Mouse (Mus musculus) splenic B cell, adult 2 months (primary cell): ENCODE results near the gene Vdac2.

Source experiments
- DNase-seq: peaks from one replicate; pipeline ENCODE4 v3.0.0-alpha.2; 2011; ENCODE audit warnings: low read depth, low spot score
- H3K27me3 ChIP-seq: 2 replicates; pipeline ENCODE4 v1.6.1; 2012; ENCODE audit warnings: mild to moderate bottlenecking, low read length, moderate library complexity, mixed read lengths; ENCODE audit not compliant: control insufficient read depth, poor library complexity, insufficient read depth, severe bottlenecking
- H3K36me3 ChIP-seq: 2 replicates; pipeline ENCODE4 v1.6.1; 2012; ENCODE audit warnings: mild to moderate bottlenecking, low read length, moderate library complexity, mixed read lengths; ENCODE audit not compliant: control insufficient read depth, poor library complexity, insufficient read depth, severe bottlenecking

Gene Vdac2

DNA sequence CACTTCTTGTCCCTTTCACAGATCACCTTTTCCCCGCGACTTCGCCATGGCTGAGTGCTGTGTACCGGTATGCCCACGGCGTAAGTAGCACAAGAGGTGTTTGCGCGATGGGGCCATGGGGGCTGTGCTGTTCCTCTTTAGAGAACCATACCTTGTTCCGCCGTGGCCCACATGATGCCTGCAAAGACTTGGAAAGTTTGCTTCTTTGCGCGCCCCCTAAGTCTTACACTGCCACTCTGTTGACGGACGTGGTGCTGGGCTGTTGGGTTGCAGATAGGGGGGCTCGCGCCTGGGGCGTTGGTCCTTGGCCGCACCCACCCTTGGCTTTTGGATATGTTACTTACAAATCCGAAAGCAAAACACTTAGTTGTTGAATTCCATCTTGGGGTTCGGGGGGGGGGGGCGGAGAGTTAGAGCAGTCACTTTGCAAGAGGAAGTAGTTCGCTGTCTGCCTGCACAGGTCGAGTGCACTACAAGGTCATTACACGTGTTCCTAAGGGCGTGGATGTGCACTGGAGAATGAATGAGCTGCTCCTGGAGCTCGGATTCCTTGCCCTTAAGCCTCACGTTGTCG, 6.9 kb downstream of the Vdac2 start:
- Histone ChIP-seq H3K36me3 (peaks cover 9% of the 10 kb centered on the region; the same call in 1 of the 2 replicates), H3K27me3 (no peaks in the 10 kb centered on the region)
- peak; percentile 73 for DNase-seq

DNA sequence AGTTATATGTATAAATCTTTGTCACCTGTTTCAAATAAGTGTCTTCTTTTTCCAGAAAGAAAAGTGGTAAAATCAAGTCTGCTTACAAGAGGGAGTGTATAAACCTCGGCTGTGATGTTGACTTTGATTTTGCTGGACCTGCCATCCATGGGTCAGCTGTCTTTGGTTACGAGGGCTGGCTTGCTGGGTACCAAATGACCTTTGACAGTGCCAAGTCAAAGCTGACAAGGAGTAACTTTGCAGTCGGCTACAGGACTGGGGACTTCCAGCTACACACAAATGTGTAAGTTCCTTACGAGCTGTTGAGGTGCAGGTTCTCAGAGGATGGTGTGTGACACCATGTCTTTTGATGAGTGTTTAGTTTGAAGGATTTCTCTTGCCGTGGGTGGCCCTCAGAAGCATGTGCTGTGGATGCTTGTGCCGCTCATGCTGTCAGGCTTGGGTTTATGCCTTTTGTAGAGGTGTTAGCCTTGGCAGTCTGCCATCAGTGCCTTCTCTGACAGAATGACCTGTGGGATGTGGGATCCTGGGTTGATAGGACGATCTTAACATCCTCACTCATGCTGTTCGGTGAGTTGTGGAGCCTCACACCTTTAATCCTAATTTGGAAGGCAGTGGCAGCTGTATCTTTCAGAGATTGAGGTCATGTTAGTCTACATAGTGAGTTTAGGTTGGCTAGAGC, 13.4 kb downstream of the Vdac2 start:
- Histone ChIP-seq H3K27me3 (no peaks in the 10 kb centered on the region), H3K36me3 (peaks cover 23% of the 10 kb centered on the region; the same call in 1 of the 2 replicates)
- no peak for DNase-seq

DNA sequence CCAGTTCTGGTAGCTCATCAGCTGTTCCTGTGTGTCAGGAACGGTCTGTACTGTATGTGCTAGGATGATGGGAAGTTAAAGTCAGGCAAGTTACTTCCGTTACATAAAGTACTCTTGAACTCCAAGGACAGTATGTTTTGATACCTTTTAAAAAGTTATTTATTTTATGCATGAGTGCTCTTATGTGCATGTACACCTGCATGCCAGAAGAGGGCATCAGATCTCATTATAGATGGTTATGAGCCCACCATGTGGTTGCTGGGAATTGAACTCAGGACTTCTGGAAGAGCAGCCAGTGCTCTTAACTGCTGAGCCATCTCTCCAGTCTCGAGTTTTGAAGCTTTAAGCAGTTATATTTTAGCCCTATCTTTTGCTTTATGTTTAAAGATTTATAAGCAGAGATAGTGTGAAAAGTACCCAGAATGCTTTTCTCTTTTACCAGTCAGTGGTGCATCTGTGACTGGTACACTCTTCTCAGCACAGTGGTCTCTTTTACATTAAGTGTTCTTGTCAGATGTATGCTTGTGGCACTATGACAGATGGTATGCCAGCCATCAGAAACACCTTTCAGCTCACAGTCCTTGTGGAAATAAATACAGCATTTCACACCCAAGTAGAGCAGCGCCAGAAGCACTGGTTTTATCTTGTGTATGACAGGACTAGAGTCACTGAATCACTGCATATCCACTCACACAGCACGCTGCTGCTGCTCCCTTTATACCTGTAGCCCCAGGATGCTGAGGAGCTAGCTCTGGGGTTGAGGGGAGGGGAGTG, 17.0 kb downstream of the Vdac2 start:
- H3K36me3 ChIP-seq, result peaks cover 16% of the 10 kb centered on the region
- no peak for DNase-seq

DNA sequence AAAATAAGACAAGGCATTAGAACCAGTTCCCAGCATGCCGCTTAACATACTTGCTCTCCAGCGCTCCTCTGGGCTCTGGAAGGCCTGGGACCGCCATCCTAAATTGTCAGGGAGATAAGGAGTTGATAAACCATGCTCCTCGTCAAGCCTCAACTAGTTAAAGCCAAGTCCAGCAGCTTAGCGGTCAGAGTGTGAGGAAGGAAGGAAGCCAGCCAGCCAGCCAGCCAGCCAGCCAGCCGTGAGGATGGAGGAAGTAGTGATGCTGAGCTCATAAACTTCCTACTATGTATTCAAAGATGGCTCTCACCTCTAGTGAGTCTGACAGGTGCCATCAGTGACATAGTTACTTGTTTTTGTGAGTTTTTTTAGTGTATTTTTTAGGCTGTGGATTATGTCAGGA, 18.2 kb downstream of the Vdac2 start:
- H3K36me3 ChIP-seq, result peaks cover 16% of the 10 kb centered on the region
- peak; percentile 38 for DNase-seq
- no peaks in the 10 kb centered on the region for H3K27me3 ChIP-seq

More for the DNA sequence above, 17.0 kb downstream of the Vdac2 start:
- no peaks in the 10 kb centered on the region for H3K27me3 ChIP-seq

DNA sequence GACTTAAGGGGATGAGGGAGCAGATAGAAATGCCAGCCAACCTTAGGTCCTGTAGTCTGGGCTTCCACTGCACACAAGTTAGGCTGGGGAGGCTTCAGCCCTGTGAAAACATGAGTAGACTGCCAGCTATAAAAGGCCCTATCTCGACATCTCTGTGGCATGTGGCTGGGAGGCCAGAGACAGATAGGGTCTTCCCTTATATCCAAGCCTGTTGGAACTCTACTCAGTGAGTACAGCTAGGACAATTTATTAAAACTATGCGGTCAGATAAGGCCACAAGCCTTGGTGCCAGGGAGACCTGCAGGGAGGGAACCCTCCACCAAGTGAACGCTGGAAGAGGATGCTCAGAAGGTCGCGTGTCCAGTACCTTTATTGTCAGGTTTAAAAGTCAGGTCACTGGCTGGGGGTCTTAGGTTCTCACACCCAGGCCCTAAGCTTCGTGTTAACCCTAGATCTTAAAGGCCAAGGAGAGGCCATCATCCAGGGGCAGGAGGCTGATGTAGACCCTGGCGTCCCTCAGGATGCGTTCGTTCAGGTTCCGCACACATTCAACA, 21.9 kb downstream of the Vdac2 start:
- Histone ChIP-seq H3K36me3 (peaks cover 7% of the 10 kb centered on the region), H3K27me3 (no peaks in the 10 kb centered on the region)
- no peak for DNase-seq

DNA sequence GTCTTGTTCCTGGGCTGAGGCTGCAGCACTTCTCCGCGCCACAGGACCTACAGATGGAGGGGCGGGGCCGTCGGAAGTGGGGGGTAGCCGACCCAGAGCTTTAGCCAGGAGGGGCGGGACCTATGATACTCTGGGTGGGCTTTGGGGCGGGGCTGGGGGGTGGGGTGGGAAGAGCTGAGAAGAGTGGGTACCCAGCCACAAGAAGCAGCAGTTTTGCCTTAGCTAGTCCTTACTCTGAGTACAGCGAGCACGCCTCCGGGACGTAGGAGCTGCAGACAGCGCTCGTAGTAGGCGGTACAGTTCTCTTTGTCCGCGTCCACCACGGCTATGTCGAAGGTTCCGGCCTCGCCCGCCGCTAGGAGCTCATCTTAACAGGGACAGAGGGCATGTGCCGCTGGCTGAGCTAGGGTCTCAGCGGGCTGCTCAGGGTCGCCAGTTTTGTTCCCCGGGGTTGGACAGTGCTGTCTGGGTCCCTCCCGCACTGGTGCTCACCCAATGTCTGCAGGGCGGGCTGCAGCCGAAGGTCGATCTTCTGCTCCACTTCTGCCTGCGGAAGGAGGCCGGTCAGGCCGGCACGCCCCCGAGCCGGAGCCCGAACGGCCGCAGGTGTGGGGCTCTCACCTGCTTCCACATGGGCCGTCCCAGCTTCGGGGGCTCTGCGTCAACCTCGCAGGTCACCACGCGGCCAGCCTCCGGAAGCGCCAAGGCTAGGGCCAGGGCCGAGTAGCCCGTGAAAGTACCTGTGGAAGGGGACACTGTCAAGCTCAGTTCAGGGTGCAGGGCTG, 22.5 kb downstream of the Vdac2 start:
- H3K36me3 ChIP-seq, result peaks cover 7% of the 10 kb centered on the region
- peak; percentile 46 for DNase-seq
- no peaks in the 10 kb centered on the region for H3K27me3 ChIP-seq

DNA sequence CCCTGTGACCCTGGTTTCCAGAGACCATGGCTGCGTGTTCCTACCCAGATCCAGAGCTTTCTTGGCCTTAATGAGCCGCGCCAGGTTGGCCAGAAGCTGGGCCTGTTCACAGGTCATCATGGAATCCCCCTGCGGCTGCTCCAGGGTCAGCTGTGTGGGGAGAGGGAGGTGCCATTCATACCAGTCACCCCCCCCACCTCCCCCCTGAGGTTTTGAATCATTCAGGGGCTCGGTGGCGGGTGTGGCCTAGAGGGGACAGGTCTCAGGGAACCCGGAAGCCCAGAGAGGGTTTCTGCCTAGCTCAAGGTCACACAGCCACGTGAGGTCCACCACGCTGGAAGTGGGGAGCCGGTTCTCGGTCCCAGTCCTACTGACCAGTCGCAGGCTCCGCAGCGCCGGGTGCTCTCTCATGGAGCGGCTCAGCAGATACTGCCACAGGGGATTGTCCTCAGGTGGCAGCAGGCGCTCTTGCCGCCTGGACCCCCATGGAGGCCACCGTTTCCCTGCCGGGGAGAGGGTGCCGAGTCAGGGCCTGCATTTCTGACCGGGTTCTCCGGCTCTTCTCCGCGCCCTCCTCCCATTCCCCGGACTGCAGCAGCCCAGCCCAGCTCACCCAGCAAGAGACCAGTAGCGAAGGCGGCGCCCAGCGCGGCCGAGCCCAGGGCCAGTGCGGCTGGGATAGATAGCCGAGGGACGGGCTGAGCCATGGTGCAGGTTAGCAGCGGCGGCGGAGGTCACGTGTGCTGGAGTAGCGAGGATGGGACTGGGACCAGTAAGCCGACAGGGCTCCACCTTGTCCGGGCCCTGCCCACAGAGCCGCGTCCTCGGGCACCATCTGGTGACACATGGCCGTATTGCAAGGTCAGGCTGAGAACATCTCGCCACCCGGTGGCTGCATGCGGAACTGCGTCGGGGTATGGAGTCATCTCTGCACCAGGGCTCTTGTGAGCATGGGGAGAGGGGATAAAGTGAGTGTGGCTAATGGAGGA, 23.4 kb downstream of the Vdac2 start, which contains the start of gene Comtd1:
Gene Comtd1 (minus strand): TSS at position 812 of the 989 bp plus-strand sequence.
- DNase-seq, result peak; percentile 93
- H3K36me3 ChIP-seq, result peaks cover 2% of the 10 kb centered on the region
- no peaks in the 10 kb centered on the region for H3K27me3 ChIP-seq

DNA sequence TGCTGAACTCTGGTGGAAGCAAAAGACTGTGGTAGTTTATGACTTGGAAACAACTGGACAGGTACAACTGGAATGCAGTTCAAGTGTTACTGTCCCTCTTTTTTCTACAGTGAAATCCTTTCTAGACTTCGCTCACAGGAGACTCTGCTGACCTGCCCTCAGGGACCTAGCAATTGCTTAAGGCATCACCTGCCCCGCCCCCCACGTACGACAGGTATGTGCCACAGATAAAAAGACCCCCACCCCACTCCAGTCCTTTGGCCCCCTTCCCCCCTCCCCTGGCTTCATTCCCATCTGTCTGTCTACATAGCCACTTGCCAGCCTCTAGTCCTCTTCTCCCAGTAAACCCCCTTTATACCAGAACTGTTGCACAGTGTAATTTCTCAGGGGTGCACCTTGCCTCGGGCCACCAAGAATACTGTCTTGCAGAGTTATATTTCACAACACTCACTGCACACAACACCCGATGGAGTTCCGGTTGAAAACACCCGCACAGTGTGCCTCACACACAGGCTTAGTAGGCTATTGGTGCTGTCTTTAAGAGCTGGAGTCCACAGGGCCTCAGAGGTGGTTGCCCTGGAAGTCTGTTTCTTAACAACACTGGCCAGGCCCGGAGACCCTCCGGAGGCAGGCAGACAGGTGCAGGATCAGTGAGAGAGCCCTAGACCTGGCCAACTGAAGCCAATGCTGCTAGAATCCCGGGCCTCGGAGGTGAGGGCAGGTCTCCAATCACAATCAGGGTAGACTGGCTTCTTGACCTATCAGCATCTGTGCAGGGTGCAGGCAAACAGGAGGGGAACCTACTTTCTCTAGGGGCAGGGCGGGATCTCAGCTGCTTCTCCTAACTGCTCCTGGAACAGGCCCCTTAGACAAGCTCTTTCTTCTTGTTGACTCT, 24.7 kb downstream of the Vdac2 start:
- H3K27me3 ChIP-seq, result no peaks in the 10 kb centered on the region
- H3K36me3 ChIP-seq, result peaks cover 2% of the 10 kb centered on the region
- DNase-seq, result no peak

DNA sequence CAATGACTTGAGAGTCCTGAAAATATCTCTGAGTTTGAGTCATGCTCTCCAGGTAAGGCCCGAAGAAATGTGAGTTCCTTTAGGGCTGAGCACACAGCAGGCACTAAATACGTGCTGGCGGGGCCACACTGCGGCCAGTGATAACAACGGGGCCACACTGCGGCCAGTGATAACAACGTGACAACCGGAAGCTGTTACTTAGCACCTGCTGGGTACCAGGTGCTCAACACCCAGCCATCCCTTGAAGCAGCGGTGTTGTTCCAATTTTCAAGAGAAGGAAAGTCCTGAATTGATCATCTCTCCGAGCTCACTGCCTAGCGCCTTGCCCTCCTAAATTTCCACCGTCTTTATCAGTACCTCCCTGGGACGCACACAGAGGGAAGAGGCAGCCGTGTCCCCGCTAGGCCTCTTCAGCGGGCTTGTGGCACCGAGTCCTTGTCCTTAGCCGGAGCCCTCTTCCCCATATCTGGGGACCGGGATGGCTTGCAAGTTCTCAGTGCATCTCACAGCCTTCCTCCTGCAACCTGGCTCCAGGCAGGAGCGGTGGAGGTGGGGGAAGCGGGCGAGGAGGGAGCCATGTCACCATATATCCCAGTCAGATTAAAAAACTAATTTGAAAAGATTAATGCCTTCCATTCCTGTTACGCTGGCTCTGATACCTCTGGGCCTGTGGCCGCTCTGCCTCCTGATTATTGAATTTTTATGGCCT, 25.5 kb downstream of the Vdac2 start:
- Histone ChIP-seq H3K36me3 (no peaks in the 10 kb centered on the region; the same call in 1 of the 2 replicates), H3K27me3 (no peaks in the 10 kb centered on the region)
- no peak for DNase-seq

DNA sequence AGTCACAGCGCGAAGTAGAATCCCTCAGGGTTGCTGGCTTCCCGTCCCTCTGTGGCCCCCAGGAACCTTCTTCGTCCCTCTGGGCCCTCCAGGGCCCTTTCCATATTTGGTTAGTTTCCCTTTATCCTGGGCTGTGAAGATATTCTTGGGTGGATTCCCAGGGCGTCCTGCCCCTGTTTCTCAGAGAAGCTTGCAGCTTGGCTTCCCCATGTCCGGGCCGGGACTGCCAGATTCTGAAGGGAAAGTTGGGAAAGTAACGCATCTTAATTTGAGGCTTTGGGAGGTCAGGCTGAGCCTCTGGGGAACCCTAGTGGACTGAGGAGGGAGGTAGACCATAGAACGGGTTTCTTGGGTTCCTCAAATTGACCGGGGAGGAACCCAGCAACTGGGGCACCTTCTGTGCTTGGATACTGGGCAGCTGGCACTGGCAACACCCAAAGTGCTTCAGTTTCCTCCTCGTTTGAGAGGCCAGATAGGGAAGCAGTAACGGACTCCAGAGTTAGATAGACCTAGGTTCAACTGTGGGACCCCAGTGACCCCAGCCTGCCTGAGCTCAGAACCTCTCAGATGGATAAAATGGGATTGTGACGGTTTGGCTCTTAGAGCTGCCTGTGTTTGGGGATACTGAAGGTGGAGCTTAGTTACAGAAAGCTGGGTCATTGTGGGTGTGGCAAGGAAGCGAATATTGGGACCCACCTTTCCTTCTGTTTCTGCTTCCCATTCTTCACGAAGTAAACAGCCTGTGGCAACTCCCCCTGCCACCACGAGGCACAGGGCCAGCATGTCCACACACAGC, 27.2 kb downstream of the Vdac2 start:
- no peaks in the 10 kb centered on the region for H3K36me3 ChIP-seq
- no peak for DNase-seq
- H3K27me3 ChIP-seq, result no peaks in the 10 kb centered on the region

DNA sequence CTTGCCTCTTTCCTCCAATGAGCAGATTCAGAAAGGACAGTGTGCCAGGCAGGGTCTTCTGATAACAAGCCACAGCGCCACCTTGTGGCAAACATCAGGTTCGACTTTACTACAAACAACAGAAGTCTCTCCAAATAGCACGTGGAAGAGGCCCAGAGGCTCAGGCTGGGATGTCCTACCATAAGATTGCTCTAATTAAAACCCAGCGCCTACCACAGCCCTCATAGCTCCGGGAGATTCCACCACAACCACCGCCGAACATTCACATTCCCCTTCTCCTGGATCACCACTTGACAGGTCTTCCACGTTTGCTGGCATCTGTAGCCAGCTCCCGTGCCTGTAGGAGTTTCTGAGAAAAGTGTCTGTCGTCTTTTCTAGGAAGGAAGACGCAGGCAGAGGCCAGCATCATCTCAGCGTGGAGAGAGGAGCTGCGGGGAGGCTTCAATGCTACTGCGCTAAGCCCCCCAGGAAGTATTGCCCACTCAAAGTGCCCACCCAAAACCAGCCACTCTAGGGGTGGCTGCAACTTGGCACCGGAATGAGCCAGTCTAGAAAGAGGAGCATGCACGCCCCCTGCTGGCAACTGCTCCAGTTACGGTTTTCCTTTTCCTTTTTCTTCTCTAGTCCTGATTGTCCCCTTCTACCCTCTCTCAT, 28.5 kb downstream of the Vdac2 start:
- no peaks in the 10 kb centered on the region for H3K27me3 ChIP-seq
- peak; percentile 89 for DNase-seq

More for the DNA sequence above, 28.5 kb downstream of the Vdac2 start:
- H3K36me3 ChIP-seq, result no peaks in the 10 kb centered on the region
